Mouse (Mus musculus) kidney, postnatal 0 days (tissue): ENCODE data around the gene Fam69b. TPM values are rescaled to one million over a fixed set of nuclear protein-coding genes. Genes with fewer than 3 reads are reported as not detected.

Experiments used
- ATAC-seq: fragments of 200-750 bp; cut with Nextera tagmentation; replicated peaks from 2 replicates; pipeline ENCODE4 v1.8.0; 2017; ENCODE audit warnings: low read depth, moderate number of reproducible peaks, moderate TSS enrichment, moderate library complexity; ENCODE audit not compliant: low FRiP score
- DNase-seq: peaks from one replicate; pipeline ENCODE4 v3.0.0-alpha.2; 2016; ENCODE audit warnings: low spot score
- H3K27ac ChIP-seq: fragments of 300-500 bp; sonication (generic); 2 replicates; pipeline ENCODE4 v1.5.1; 2014; ENCODE audit warnings: mild to moderate bottlenecking
- H3K27me3 ChIP-seq: fragments of 300-500 bp; sonication (generic); 2 replicates; pipeline ENCODE4 v1.6.1; 2014; ENCODE audit warnings: low read length, mixed read lengths; ENCODE audit not compliant: insufficient read depth
- H3K36me3 ChIP-seq: fragments of 300-500 bp; sonication (generic); 2 replicates; pipeline ENCODE4 v1.6.1; 2014; ENCODE audit warnings: low read length, mixed read lengths; ENCODE audit not compliant: insufficient read depth
- H3K4me1 ChIP-seq: fragments of 300-500 bp; sonication (generic); replicated peaks from 2 replicates; pipeline ENCODE4 v1.6.1; 2014; ENCODE audit warnings: antibody characterized with exemption, low read length, mixed read lengths; ENCODE audit not compliant: insufficient read depth
- H3K4me2 ChIP-seq: fragments of 300-500 bp; sonication (generic); 2 replicates; pipeline ENCODE4 v1.6.1; 2014; ENCODE audit warnings: mild to moderate bottlenecking, low read length, moderate library complexity, mixed read lengths
- H3K4me3 ChIP-seq: fragments of 300-500 bp; sonication (generic); replicated peaks from 2 replicates; pipeline ENCODE4 v1.5.1; 2014; ENCODE audit warnings: low read depth, low read length
- H3K9ac ChIP-seq: fragments of 300-500 bp; sonication (generic); 2 replicates; pipeline ENCODE4 v1.6.1; 2014; ENCODE audit warnings: low read depth, low read length
- H3K9me3 ChIP-seq: fragments of 300-500 bp; sonication (generic); replicated peaks from 2 replicates; pipeline ENCODE4 v1.6.1; 2016; ENCODE audit warnings: low read length, inconsistent platforms, mixed read lengths
- CTCF ChIP-seq: IDR thresholded peaks from 2 replicates; pipeline ENCODE4 v1.5.1; 2016; ENCODE audit warnings: antibody characterized with exemption, low read depth, mild to moderate bottlenecking, moderate library complexity
- WGBS: fragments of 180-500 bp; shearing (Covaris S2); extraction: QIAGEN DNeasy Blood & Tissue Kit; methylation state at CpG from one replicate; pipeline ENCODE4 v1.1.7; 2014; 5-methylcytosine and 5-hydroxymethylcytosine counted together
- polyA plus RNA-seq: library from polyadenylated mRNA; unstranded; fragments of >200 nt; fragmentation: Nextera tagmentation; extraction: Ambion mirVana; gene quantifications from 2 replicates; pipeline ENCODE4 v1.2.1, GENCODE M21; 2015

Gene Fam69b
- polyA plus RNA-seq, 1 experiment from 2014 or later: 29.5 TPM

DNA sequence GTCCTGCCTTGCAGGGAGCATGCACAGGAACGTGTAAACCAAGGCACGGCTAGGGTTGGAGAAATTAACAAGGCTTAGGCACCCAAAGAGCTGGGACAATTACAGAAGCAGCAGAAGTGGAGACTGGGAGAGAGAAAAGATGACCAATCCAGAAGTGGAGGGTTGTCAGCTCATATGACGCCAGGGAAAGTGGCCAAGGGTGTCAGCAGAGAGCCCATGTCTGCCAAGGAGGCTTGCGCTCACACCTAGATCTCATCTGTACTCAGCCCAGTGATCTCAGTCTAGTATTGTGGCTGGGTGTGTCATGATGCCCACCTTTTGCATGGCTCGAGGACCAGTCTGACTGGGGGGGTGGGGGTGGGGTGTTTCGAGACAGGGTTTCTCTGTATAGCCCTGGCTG is 42.5 kb upstream of the Fam69b start:
- Histone ChIP-seq H3K4me1 (no peaks in the 10 kb centered on the region; the same call in 1 of the 2 replicates), H3K9me3 (no peaks in the 10 kb centered on the region), H3K27me3 (no peaks in the 10 kb centered on the region), H3K9ac (peak overlapping the region; percentile 71), H3K36me3 (no peaks in the 10 kb centered on the region), H3K4me3 (peak overlapping the region; percentile 53), H3K4me2 (peak overlapping the region; percentile 76), H3K27ac (peak overlapping the region; percentile 87)
- ATAC-seq (no peak), DNase-seq (no peak)
- WGBS: 50% methylated on average over 6 of the region's 6 CpGs
- 0 out of 2 replicates have a peak, but pooled peaks have one; percentile 3 for TF ChIP-seq CTCF

DNA sequence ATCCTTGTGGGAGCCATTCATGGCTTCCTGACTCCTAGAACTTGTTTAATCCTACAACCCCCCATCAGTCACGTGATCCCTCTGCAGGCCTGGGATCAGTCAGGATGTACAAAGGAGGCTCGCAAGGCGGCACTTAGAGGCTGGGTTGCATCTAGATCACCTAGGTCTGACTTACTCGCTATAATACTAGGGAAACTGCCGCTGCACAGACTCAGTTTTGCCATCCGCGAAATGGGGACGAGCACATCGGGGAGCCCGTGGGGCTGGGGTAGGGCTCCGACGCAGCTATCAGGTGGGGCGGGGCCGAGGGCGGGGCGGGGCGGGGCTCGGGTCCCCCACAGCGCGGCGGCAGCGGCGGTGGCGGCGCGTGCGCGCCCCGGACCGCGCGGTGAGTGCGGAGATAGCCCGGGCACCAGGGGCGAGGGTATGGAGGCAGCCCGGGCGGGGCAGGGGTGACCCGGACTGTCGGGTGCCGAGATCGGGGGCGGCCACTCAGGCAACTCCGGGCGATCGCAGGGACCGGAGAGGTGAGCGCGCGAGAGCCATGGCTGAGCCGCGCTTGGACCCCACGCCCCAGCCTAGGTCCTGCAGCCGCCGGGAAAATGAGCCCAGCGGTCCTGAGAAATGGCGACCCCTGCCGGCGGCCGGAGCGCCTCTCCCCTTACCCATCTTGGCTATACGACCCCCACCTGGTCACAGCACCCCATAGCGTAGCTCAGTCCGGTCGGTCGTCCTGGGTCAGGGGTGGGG is 41.8 kb upstream of the Fam69b start, which contains the start of gene Gm20532:
Gm20532 (plus strand) TSS at position 346 of the 750 bp plus-strand sequence.
- no peaks in the 10 kb centered on the region for H3K9me3 ChIP-seq
- no peaks in the 10 kb centered on the region for H3K27me3 ChIP-seq
- H3K27ac ChIP-seq: peak within 1 kb of the TSS; percentile 87
- H3K4me1 ChIP-seq: no peaks in the 10 kb centered on the region; the same call in 1 of the 2 replicates
- H3K9ac ChIP-seq: peak within 1 kb of the TSS; percentile 71
- TF ChIP-seq CTCF: peak; percentile 70
- no peaks in the 10 kb centered on the region for H3K36me3 ChIP-seq
- ATAC-seq (peak; percentile 56), DNase-seq (peak; percentile 88)
- H3K4me3 ChIP-seq: peak within 1 kb of the TSS; percentile 53
- WGBS: under 1% methylated on average over 55 of the region's 65 CpGs
- peak within 1 kb of the TSS; percentile 76 for H3K4me2 ChIP-seq

DNA sequence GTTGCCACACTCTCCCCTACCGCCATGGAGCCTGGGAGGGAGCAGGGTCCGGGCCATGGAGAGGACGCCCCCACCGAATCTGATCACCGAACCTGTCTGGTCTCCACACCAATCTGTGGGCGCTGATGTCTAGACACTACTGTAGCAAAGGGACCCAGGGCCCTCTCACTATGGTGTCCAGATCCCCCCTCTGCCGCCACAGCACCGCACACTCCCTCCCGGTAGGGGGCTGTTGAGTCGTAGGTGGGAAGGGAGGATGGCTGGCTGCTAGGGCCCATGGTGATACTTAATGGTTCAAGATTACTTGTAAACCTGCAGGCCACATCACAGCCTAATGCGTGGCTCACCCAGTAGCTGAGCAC is 41.2 kb upstream of the Fam69b start:
- H3K9me3 ChIP-seq: no peaks in the 10 kb centered on the region
- 4% methylated on average over 11 of the region's 11 CpGs for WGBS
- peak overlapping the region; percentile 76 for H3K4me2 ChIP-seq
- DNase-seq (peak; percentile 56), ATAC-seq (peak; percentile 44)
- H3K27me3 ChIP-seq: no peaks in the 10 kb centered on the region
- TF ChIP-seq CTCF: peak; percentile 28; the same call in 1 of the 2 replicates
- peak overlapping the region; percentile 87; the same call in 1 of the 2 replicates for H3K27ac ChIP-seq
- H3K36me3 ChIP-seq: peaks cover 1% of the 10 kb centered on the region; the same call in 1 of the 2 replicates
- peak overlapping the region; percentile 53 for H3K4me3 ChIP-seq
- peak overlapping the region; percentile 71 for H3K9ac ChIP-seq
- no peaks in the 10 kb centered on the region; the same call in 1 of the 2 replicates for H3K4me1 ChIP-seq

DNA sequence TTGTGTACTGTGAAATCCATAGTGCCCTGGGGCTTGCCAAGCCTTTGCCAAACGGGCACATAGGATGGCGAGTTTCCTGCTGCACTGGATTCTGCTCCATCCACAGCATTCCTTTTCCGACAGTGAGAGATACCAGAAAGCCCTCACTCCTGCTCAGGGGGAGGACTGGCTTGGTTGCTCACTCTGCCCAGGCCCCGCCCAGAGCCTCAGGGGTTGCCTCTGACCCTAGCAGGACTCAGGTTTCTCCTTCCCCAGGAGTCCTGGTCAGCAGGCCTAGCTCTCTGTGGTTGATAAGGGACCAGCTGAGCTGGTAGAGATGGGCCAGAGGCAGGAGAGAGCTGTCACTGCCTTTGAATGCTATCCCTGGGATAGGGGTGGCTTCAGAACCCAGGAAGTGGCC is 39.7 kb upstream of the Fam69b start:
- no peak; the same call in 1 of the 2 replicates for ATAC-seq
- H3K27ac ChIP-seq: peak overlapping the region; percentile 87; the same call in 1 of the 2 replicates
- H3K36me3 ChIP-seq: peaks cover 15% of the 10 kb centered on the region
- TF ChIP-seq CTCF: no peak
- DNase-seq: peak; percentile 71
- peak overlapping the region; percentile 71 for H3K9ac ChIP-seq
- peak overlapping the region; percentile 53 for H3K4me3 ChIP-seq
- 19% methylated on average over 4 of the region's 4 CpGs for WGBS
- no peaks in the 10 kb centered on the region for H3K27me3 ChIP-seq
- no peaks in the 10 kb centered on the region for H3K9me3 ChIP-seq
- peak overlapping the region; percentile 76 for H3K4me2 ChIP-seq
- H3K4me1 ChIP-seq: no peaks in the 10 kb centered on the region; the same call in 1 of the 2 replicates

DNA sequence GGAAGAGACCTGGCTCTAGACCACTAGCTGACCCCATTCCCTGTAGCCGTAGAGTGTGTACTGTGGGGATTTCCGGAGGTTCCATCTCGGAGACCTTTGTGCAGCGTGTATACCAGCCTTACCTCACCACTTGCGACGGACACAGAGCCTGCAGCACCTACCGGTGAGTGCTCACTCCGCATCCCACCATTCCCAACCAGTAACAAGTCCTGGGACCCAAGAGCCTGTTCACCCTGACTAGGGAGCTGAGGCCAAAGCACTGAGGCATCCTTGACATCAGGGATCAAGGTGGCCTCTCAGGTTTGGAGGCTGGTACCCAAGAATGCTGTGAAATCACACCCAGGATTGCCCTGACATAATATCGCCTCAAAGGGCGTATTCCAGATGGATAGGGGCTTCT is 39.0 kb upstream of the Fam69b start:
- Histone ChIP-seq H3K9ac (peak overlapping the region; percentile 51), H3K27me3 (no peaks in the 10 kb centered on the region), H3K4me1 (no peaks in the 10 kb centered on the region; the same call in 1 of the 2 replicates), H3K4me3 (peak overlapping the region; percentile 53), H3K27ac (peak overlapping the region; percentile 70; the same call in 1 of the 2 replicates), H3K36me3 (peaks cover 15% of the 10 kb centered on the region), H3K4me2 (peak overlapping the region; percentile 76), H3K9me3 (no peaks in the 10 kb centered on the region)
- 84% methylated on average over 10 of the region's 10 CpGs for WGBS
- DNase-seq: no peak
- no peak for TF ChIP-seq CTCF
- no peak for ATAC-seq

DNA sequence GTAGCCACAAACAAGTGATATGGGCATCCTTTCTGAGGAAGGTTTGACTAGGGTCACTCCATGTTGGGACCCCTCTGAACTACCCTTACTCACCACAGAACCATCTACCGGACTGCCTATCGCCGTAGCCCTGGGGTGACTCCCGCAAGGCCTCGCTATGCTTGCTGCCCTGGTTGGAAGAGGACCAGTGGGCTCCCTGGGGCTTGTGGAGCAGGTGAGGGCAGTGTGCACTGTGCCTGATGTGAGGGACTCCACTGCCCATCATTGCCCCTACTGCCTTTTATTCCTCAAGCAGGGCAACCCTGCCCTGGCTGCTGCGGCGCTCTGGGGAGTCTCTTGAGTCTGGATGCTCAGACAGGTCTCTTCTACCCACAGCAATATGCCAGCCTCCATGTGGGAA is 38.0 kb upstream of the Fam69b start:
- peak overlapping the region; percentile 51; the same call in 1 of the 2 replicates for H3K9ac ChIP-seq
- H3K4me2 ChIP-seq: peak overlapping the region; percentile 76
- 89% methylated on average over 7 of the region's 7 CpGs for WGBS
- H3K27me3 ChIP-seq: no peaks in the 10 kb centered on the region
- ATAC-seq: no peak
- no peak for TF ChIP-seq CTCF
- peaks cover 18% of the 10 kb centered on the region for H3K36me3 ChIP-seq
- H3K4me3 ChIP-seq: peak overlapping the region; percentile 53; the same call in 1 of the 2 replicates
- H3K9me3 ChIP-seq: no peaks in the 10 kb centered on the region
- DNase-seq: no peak
- peak overlapping the region; percentile 70; the same call in 1 of the 2 replicates for H3K27ac ChIP-seq
- no peaks in the 10 kb centered on the region; the same call in 1 of the 2 replicates for H3K4me1 ChIP-seq
